Mouse (Mus musculus): Measurements from ENCODE around the gene Baiap2. TPM values are rescaled to one million over a fixed set of nuclear protein-coding genes. Genes with fewer than 3 reads are reported as not detected.

The Baiap2 gene
- total and polyA plus RNA-seq, 3 experiments, result 3.4 to 6.7 (median 6.1) TPM

- in situ Hi-C loops (cut with MboI; ENCODE audit: low pct_ligation_motif_present, low pct_unique_long_range_greater_than_20kb, low sequenced_read_pairs), result no loop called here
- Histone ChIP-seq H3K4me3 (replicated peaks in 1 of 3; ENCODE audit: low read depth in 2 of 3, low read length in 2 of 3, poor library complexity in 1 of 3) (no peak overlapping the region), H3K27ac (ENCODE audit: insufficient read depth, low read depth) (no peak overlapping the region), H3K9ac (ENCODE audit: insufficient read depth, low read depth) (no peak overlapping the region), H3K79me2 (replicated peaks; ENCODE audit: control insufficient read depth, extremely low read depth, insufficient read depth, poor library complexity, severe bottlenecking) (no peaks in the 10 kb centered on the region), H3K27me3 (replicated peaks) (peaks cover 30% of the 10 kb centered on the region), H3K36me3 (replicated peaks in 1 of 2; ENCODE audit: control insufficient read depth in 1 of 2, insufficient read depth in 1 of 2, low read length in 1 of 2) (peaks cover 0 to under 1% of the 10 kb centered on the region in 2 experiments), H3K4me1 (ENCODE audit: control insufficient read depth in 1 of 2, insufficient read depth in 2 of 2) (peaks cover 0 to 11% of the 10 kb centered on the region in 2 experiments; a peak in 2 of 4 replicates), H3K9me3 (replicated peaks; ENCODE audit: low read length) (peaks cover under 1% of the 10 kb centered on the region), H3K4me2 (ENCODE audit: insufficient read depth, low read depth, poor library complexity, severe bottlenecking) (no peak overlapping the region)
- dilution Hi-C loops (cut with MboI; ENCODE audit: extremely low pct_ligation_motif_present, extremely low pct_unique_long_range_greater_than_20kb, low sequenced_read_pairs), result no loop called here
- TF ChIP-seq IRF4 (IDR thresholded peaks at IDR 0.05; ENCODE audit: low read depth, low read length) (no peak), KAT2A (IDR thresholded peaks at IDR 0.05; ENCODE audit: insufficient replicate concordance, low read length) (no peak), ETS1 (conservative IDR thresholded peaks at IDR 0.05; ENCODE audit: low read depth, low read length) (no peak), GABPA (IDR thresholded peaks at IDR 0.05; ENCODE audit: insufficient replicate concordance, low read depth, low read length) (no peak), MYC (IDR thresholded peaks at IDR 0.05; ENCODE audit: low read depth, low read length) (no peak), NRF1 (IDR thresholded peaks at IDR 0.05; ENCODE audit: low read depth, low read length) (no peak), E2F4 (IDR thresholded peaks at IDR 0.05; ENCODE audit: insufficient replicate concordance, low read depth, low read length) (no peak), USF1 (IDR thresholded peaks at IDR 0.05; ENCODE audit: low read depth, low read length) (no peak), MAFK (IDR thresholded peaks at IDR 0.05; ENCODE audit: insufficient replicate concordance, low read length) (no peak), ZNF384 (IDR thresholded peaks at IDR 0.05; ENCODE audit: low read depth, low read length) (no peak)
- no peak for DNase-seq (ENCODE audit: extremely low read depth)
Measured at GRCm38 (mm10) chr11:119905794-119906193, 36.8 kb upstream of the Baiap2 start.

GRCm38 (mm10) chr11:119907006-119907650, 35.4 kb upstream of the Baiap2 start:
- Histone ChIP-seq H3K27ac (ENCODE audit: insufficient read depth, low read depth) (no peak overlapping the region), H3K27me3 (replicated peaks) (peaks cover 30% of the 10 kb centered on the region), H3K79me2 (replicated peaks; ENCODE audit: control insufficient read depth, extremely low read depth, insufficient read depth, poor library complexity, severe bottlenecking) (no peaks in the 10 kb centered on the region), H3K4me1 (ENCODE audit: control insufficient read depth in 1 of 2, insufficient read depth in 2 of 2) (peaks cover 0 to 12% of the 10 kb centered on the region in 2 experiments; a peak in 2 of 4 replicates), H3K9me3 (replicated peaks; ENCODE audit: low read length) (peaks cover 3% of the 10 kb centered on the region), H3K9ac (ENCODE audit: insufficient read depth, low read depth) (no peak overlapping the region), H3K4me3 (replicated peaks in 1 of 3; ENCODE audit: low read depth in 2 of 3, low read length in 2 of 3, poor library complexity in 1 of 3) (no peak overlapping the region), H3K4me2 (ENCODE audit: insufficient read depth, low read depth, poor library complexity, severe bottlenecking) (no peak overlapping the region), H3K36me3 (replicated peaks in 1 of 2; ENCODE audit: control insufficient read depth in 1 of 2, insufficient read depth in 1 of 2, low read length in 1 of 2) (no peaks in the 10 kb centered on the region)
- DNase-seq (ENCODE audit: extremely low read depth), result no peak
- no peak for TF ChIP-seq RCOR1 (conservative IDR thresholded peaks at IDR 0.05; ENCODE audit: low read depth, low read length)
- TF ChIP-seq ZNF384 (IDR thresholded peaks at IDR 0.05; ENCODE audit: low read depth, low read length), result no peak
- TF ChIP-seq ZC3H11A (IDR thresholded peaks at IDR 0.05; ENCODE audit: low read depth, low read length), result no peak
- TF ChIP-seq PAX5 (IDR thresholded peaks at IDR 0.05; ENCODE audit: low read length), result no peak
- in situ Hi-C loops (cut with MboI; ENCODE audit: low pct_ligation_motif_present, low pct_unique_long_range_greater_than_20kb, low sequenced_read_pairs), result no loop called here
- dilution Hi-C loops (cut with MboI; ENCODE audit: extremely low pct_ligation_motif_present, extremely low pct_unique_long_range_greater_than_20kb, low sequenced_read_pairs), result no loop called here

Data from CH12.LX (cell line).